Mouse (Mus musculus) neural tube, embryonic 10.5 days (tissue): ENCODE measurements around the gene Creb3l2.

Experiments used
- DNase-seq: peaks from one replicate; pipeline ENCODE4 v3.0.0-alpha.2; 2017; ENCODE audit warnings: low spot score; ENCODE audit errors: extremely low spot score

Gene Creb3l2

GRCm38 (mm10) chr6:37326603-37326955 lies 115.4 kb downstream of the Creb3l2 start:
- no peak for DNase-seq

- DNase-seq: no peak
Measured at GRCm38 (mm10) chr6:37325906-37326602, 115.9 kb downstream of the Creb3l2 start.

GRCm38 (mm10) chr6:37325076-37325475 lies 116.9 kb downstream of the Creb3l2 start:
- DNase-seq: no peak

GRCm38 (mm10) chr6:37322641-37323040 lies 119.3 kb downstream of the Creb3l2 start:
- no peak for DNase-seq

GRCm38 (mm10) chr6:37322088-37322487 lies 119.9 kb downstream of the Creb3l2 start:
- no peak for DNase-seq

GRCm38 (mm10) chr6:37317904-37318303 lies 124.0 kb downstream of the Creb3l2 start:
- DNase-seq: no peak

- no peak for DNase-seq
Measured at GRCm38 (mm10) chr6:37315440-37315839, 126.5 kb downstream of the Creb3l2 start.

GRCm38 (mm10) chr6:37310601-37311000 lies 131.3 kb downstream of the Creb3l2 start:
- no peak for DNase-seq

- no peak for DNase-seq
Measured at GRCm38 (mm10) chr6:37306616-37307015, 135.3 kb downstream of the Creb3l2 start.

GRCm38 (mm10) chr6:37300492-37300891 lies 141.5 kb downstream of the Creb3l2 start:
- peak; percentile 32 for DNase-seq

- DNase-seq: peak; percentile 76
Measured at GRCm38 (mm10) chr6:37299562-37300390, 142.2 kb downstream of the Creb3l2 start, which contains the start of gene Dgki. Dgki (minus strand) TSS chr6:37300184.

- DNase-seq: peak; percentile 20
Measured at GRCm38 (mm10) chr6:37298982-37299381, 143.0 kb downstream of the Creb3l2 start.

- DNase-seq: no peak
Measured at GRCm38 (mm10) chr6:37297744-37298482, 144.0 kb downstream of the Creb3l2 start.

- no peak for DNase-seq
Measured at GRCm38 (mm10) chr6:37292068-37292467, 149.9 kb downstream of the Creb3l2 start.

- no peak for DNase-seq
Measured at GRCm38 (mm10) chr6:37291171-37291570, 150.8 kb downstream of the Creb3l2 start.

- DNase-seq: no peak
Measured at GRCm38 (mm10) chr6:37290691-37291090, 151.3 kb downstream of the Creb3l2 start.

- no peak for DNase-seq
Measured at GRCm38 (mm10) chr6:37286134-37286533, 155.8 kb downstream of the Creb3l2 start.

GRCm38 (mm10) chr6:37284879-37285278 lies 157.1 kb downstream of the Creb3l2 start:
- DNase-seq: no peak

GRCm38 (mm10) chr6:37283336-37283735 lies 158.6 kb downstream of the Creb3l2 start:
- no peak for DNase-seq

GRCm38 (mm10) chr6:37282659-37283058 lies 159.3 kb downstream of the Creb3l2 start:
- no peak for DNase-seq
